Comparison of ENCODE assay signal across 24 mouse cellular contexts in genomic region chr4:115014276-115014675, GRCm38 (mm10). TPM values are rescaled to one million over a fixed set of nuclear protein-coding genes. Genes with fewer than 3 reads are reported as not detected.
DNase-seq lines count a peak whose midpoint lies in the region; ATAC-seq and TF ChIP-seq lines count a peak whose summit lies in the region.
"Had no signal": no experiment of that assay in that cellular context is flagged by ENCODE, and none has a peak within 500 bp of the region (broad histone marks: within the 10 kb centered on the region; RNA-seq: fewer than 3 reads in every experiment).

No protein-coding gene starts in this region.

- no peak overlapping the region for H3K4me2 ChIP-seq in neural tube, embryonic 15.5 days
- no peak overlapping the region for H3K4me2 ChIP-seq in midbrain, postnatal 0 days (ENCODE audit: low read depth, low read length, poor library complexity, severe bottlenecking)

- no peaks in the 10 kb centered on the region for H3K4me1 ChIP-seq in neural tube, embryonic 15.5 days
- no peaks in the 10 kb centered on the region for H3K4me1 ChIP-seq in midbrain, postnatal 0 days (ENCODE audit: insufficient read depth, low read length)

- peak; percentile 53 for DNase-seq in ES-CJ7 (ENCODE audit: low read depth, low spot score)
- peak; percentile 63 for DNase-seq in R1 (ENCODE audit: low read depth, low spot score)
- peak; percentile 42 for DNase-seq in ZHBTc4 (ENCODE audit: low read depth, low spot score)
- DNase-seq in midbrain, postnatal 0 days (ENCODE audit: low spot score): no peak
- DNase-seq in kidney, adult 11 months: no peak
- DNase-seq: adrenal gland, adult 2 months; adrenal gland, adult 8-10 months; adrenal gland, postnatal 10 days; adrenal gland, postnatal 14 days; adrenal gland, postnatal 25 days; adrenal gland, postnatal 36 days; B cell, adult 2 months; cerebellum, adult 11 months; cerebellum, adult 11-12 months; cerebellum, adult 18-20 months; cerebellum, adult 2 months; cerebellum, adult 8-10 months; cerebellum, adult 9-10 months had no signal

- no peak for ATAC-seq in neural tube, embryonic 15.5 days (ENCODE audit: low FRiP score)
- ATAC-seq in midbrain, postnatal 0 days (ENCODE audit: low FRiP score): no peak
- ATAC-seq: activated CD4-positive, CD25-positive, alpha-beta regulatory T cell, adult 4 months; CD4-positive, CD25-positive, alpha-beta regulatory T cell, adult 4 months; Patski had no signal

- H3K27me3 ChIP-seq in neural tube, embryonic 15.5 days (replicated peaks): no peaks in the 10 kb centered on the region
- H3K27me3 ChIP-seq in midbrain, postnatal 0 days (ENCODE audit: insufficient read depth, low read length): no peaks in the 10 kb centered on the region
- H3K27me3 ChIP-seq: CH12.LX, Patski had no signal

- H3K36me3 ChIP-seq in neural tube, embryonic 15.5 days: no peaks in the 10 kb centered on the region
- no peaks in the 10 kb centered on the region for H3K36me3 ChIP-seq in midbrain, postnatal 0 days (ENCODE audit: insufficient read depth, low read length)

- H3K4me3 ChIP-seq in neural tube, embryonic 15.5 days (replicated peaks): no peak overlapping the region
- H3K4me3 ChIP-seq in midbrain, postnatal 0 days (ENCODE audit: low read depth, low read length): no peak overlapping the region

- no peak overlapping the region for H3K27ac ChIP-seq in neural tube, embryonic 15.5 days (replicated peaks)
- H3K27ac ChIP-seq in midbrain, postnatal 0 days (ENCODE audit: low read depth, low read length): no peak overlapping the region

- WGBS in neural tube, embryonic 15.5 days: 99% methylated on average over 3 of the region's 3 CpGs
- 95% methylated on average over 3 of the region's 3 CpGs for WGBS in midbrain, postnatal 0 days

- H3K9ac ChIP-seq in neural tube, embryonic 15.5 days (replicated peaks): no peak overlapping the region
- no peak overlapping the region for H3K9ac ChIP-seq in midbrain, postnatal 0 days (replicated peaks; ENCODE audit: low read length, poor library complexity, severe bottlenecking)

- no peaks in the 10 kb centered on the region for H3K9me3 ChIP-seq in neural tube, embryonic 15.5 days (replicated peaks)
- H3K9me3 ChIP-seq in midbrain, postnatal 0 days (ENCODE audit: low read length): no peaks in the 10 kb centered on the region
- H3K9me3 ChIP-seq: G1E had no signal

- no peak for TF ChIP-seq CTCF in midbrain, postnatal 0 days (IDR thresholded peaks at IDR 0.05)

RNA-seq across cellular contexts. Expression of gene Stil, which starts 14.3 kb away (rescaled TPM):
- polyA plus RNA-seq in neural tube, embryonic 15.5 days (2015; fragmentation: Nextera tagmentation; extraction: Ambion mirVana): 1.1 and 5.5 TPM in 2 replicates
- 1.9 and 2.6 TPM in 2 replicates for total RNA-seq in midbrain, postnatal 0 days (2014; rRNA removed)
- polyA plus RNA-seq in midbrain, postnatal 0 days (2015; fragmentation: Nextera tagmentation; extraction: Ambion mirVana): 1.4 and 1.8 TPM in 2 replicates

RNA-seq across cellular contexts. Expression of gene Cmpk1, which starts 27.2 kb away (rescaled TPM):
- polyA plus RNA-seq in neural tube, embryonic 15.5 days (2015; fragmentation: Nextera tagmentation; extraction: Ambion mirVana): 175 and 210 TPM in 2 replicates
- 83.6 and 116 TPM in 2 replicates for total RNA-seq in midbrain, postnatal 0 days (2014; rRNA removed)
- 231 and 234 TPM in 2 replicates for polyA plus RNA-seq in midbrain, postnatal 0 days (2015; fragmentation: Nextera tagmentation; extraction: Ambion mirVana)

RNA-seq across cellular contexts. Expression of gene Tal1, which starts 42.0 kb away (rescaled TPM):
- 1.0 and 1.7 TPM in 2 replicates for polyA plus RNA-seq in neural tube, embryonic 15.5 days (2015; fragmentation: Nextera tagmentation; extraction: Ambion mirVana)
- total RNA-seq in midbrain, postnatal 0 days (2014; rRNA removed): 64.8 and 73.5 TPM in 2 replicates
- 6.6 and 6.8 TPM in 2 replicates for polyA plus RNA-seq in midbrain, postnatal 0 days (2015; fragmentation: Nextera tagmentation; extraction: Ambion mirVana)
- polyA plus RNA-seq: activated CD4-positive, CD25-positive, alpha-beta regulatory T cell, adult 4 months; CD4-positive, CD25-positive, alpha-beta regulatory T cell, adult 4 months had no signal

Comparison
In these comparisons a context has a peak if more than half of its experiments do, and no peak if none do; other contexts are left out.
1. DNase-seq: peak in ES-CJ7 (single experiment), R1 (single experiment) and ZHBTc4 (single experiment); none in midbrain, postnatal 0 days (single experiment) and kidney, adult 11 months (single experiment).